Mouse (Mus musculus) liver, adult 2 months (tissue): ENCODE data around the gene Lrrc59.

Experiments used
- CTCF ChIP-seq: fragments of 200-500 bp; IDR thresholded peaks from 2 replicates; pipeline ENCODE4 v1.5.1; 2011; ENCODE audit warnings: low read depth, low read length, control low read depth
- POLR2A ChIP-seq: fragments of 200-500 bp; IDR thresholded peaks from 2 replicates; pipeline ENCODE4 v1.6.1; 2011; ENCODE audit warnings: low read length, control low read depth; ENCODE audit not compliant: insufficient read depth; ENCODE audit errors: extremely low read depth

GRCm38 (mm10) chr11:94585091-94585490 lies 44.5 kb upstream of the Lrrc59 start:
- TF ChIP-seq POLR2A (no peak), CTCF (no peak)
